Mouse (Mus musculus): ENCODE results near the gene Polr3h. TPM values are rescaled to one million over a fixed set of nuclear protein-coding genes. Genes with fewer than 3 reads are reported as not detected.

Gene Polr3h
- polyA plus RNA-seq, 1 experiment from 2014 or later: 57.0 TPM

DNA sequence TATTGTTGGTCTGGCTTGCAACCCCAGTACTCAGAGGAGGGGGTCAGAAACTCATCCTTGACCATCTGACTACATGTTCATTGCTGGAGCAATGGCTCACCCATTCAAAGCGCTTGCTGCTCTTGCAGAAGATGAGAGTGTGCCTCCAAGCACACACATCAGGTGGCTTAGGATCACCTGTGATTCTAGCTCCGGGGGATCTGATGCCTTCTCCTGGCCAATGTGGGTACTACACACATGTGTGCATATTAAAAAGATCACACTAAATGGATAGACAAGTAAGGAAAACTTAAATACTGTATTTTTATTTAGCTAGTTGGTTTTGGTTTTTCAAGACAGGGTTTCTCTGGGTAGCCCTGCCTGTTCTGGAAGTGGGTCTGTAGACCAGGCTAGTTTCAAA is 15.0 kb upstream of the Polr3h start:
- no peaks in the 10 kb centered on the region for H3K9me3 ChIP-seq (ENCODE audit: low read length)
- ATAC-seq (no peak), DNase-seq (no peak)
- no peaks in the 10 kb centered on the region for H3K36me3 ChIP-seq (replicated peaks; ENCODE audit: insufficient read depth, low read length)
- H3K4me1 ChIP-seq (ENCODE audit: insufficient read depth): peaks cover 3% of the 10 kb centered on the region; the same call in 1 of the 2 replicates
- WGBS (ENCODE audit: insufficient replicate concordance): 82% methylated on average over 2 of the region's 2 CpGs
- TF ChIP-seq CTCF (IDR thresholded peaks at IDR 0.05; ENCODE audit: low read depth) (peak; percentile 42), EP300 (IDR thresholded peaks at IDR 0.05; ENCODE audit: low read depth) (no peak)
- no peak overlapping the region for H3K27ac ChIP-seq (ENCODE audit: low read depth)
- H3K4me3 ChIP-seq (ENCODE audit: low read depth, low read length): no peak overlapping the region
- H3K4me2 ChIP-seq (ENCODE audit: low read depth, low read length): no peak overlapping the region
- H3K27me3 ChIP-seq (ENCODE audit: insufficient read depth, low read length): peaks cover 9% of the 10 kb centered on the region
- H3K9ac ChIP-seq (replicated peaks): no peak overlapping the region

DNA sequence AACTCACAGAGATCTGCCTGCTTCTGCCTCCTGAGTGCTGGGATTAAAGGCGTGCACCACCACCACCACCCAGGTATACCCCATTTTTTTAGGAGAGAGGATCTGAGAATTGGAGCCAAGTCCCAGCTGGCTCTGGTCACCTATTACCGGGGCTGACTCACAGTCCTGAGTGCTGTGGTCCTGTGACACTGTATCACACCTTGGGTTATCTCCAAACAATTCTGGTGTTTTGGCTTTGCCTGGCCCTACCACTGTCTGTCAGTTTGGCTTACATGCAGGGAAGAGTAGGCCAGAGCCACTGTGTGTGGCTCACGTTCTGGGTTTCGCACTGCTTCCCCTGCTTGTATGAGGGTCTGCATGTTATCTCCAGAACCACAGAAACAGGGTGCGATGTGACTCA is 14.2 kb upstream of the Polr3h start:
- Histone ChIP-seq H3K27me3 (ENCODE audit: insufficient read depth, low read length) (peaks cover 9% of the 10 kb centered on the region), H3K4me3 (ENCODE audit: low read depth, low read length) (no peak overlapping the region), H3K36me3 (replicated peaks; ENCODE audit: insufficient read depth, low read length) (no peaks in the 10 kb centered on the region), H3K27ac (ENCODE audit: low read depth) (no peak overlapping the region), H3K9ac (replicated peaks) (no peak overlapping the region), H3K9me3 (ENCODE audit: low read length) (no peaks in the 10 kb centered on the region), H3K4me1 (ENCODE audit: insufficient read depth) (peaks cover 3% of the 10 kb centered on the region; the same call in 1 of the 2 replicates), H3K4me2 (ENCODE audit: low read depth, low read length) (no peak overlapping the region)
- ATAC-seq (no peak), DNase-seq (no peak)
- WGBS (ENCODE audit: insufficient replicate concordance): 82% methylated on average over 5 of the region's 5 CpGs
- TF ChIP-seq CTCF (IDR thresholded peaks at IDR 0.05; ENCODE audit: low read depth): no peak
- no peak for TF ChIP-seq EP300 (IDR thresholded peaks at IDR 0.05; ENCODE audit: low read depth)

DNA sequence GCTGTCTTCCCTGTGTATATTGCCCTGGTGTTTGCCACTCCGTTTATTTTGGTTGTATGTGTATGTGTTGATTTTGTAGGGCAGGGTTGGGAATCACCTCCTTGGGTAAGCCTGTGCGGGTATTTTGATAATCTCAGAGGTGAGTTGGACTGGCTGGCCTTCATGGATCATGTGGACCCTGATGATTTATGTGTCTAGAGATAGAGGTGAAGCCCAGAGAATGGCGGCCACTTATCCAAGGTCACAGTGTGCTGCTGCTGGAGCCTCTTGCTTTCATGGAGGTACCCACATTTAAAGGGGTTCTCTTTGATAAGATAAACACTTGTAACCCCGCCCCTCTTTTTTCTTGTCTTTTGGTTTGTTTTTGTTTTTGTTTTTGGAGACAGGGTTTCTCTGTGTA is 13.7 kb upstream of the Polr3h start:
- no peaks in the 10 kb centered on the region for H3K36me3 ChIP-seq (replicated peaks; ENCODE audit: insufficient read depth, low read length)
- peaks cover 9% of the 10 kb centered on the region for H3K27me3 ChIP-seq (ENCODE audit: insufficient read depth, low read length)
- H3K9me3 ChIP-seq (ENCODE audit: low read length): no peaks in the 10 kb centered on the region
- no peak overlapping the region for H3K4me3 ChIP-seq (ENCODE audit: low read depth, low read length)
- WGBS (ENCODE audit: insufficient replicate concordance): 60% methylated on average over 4 of the region's 4 CpGs
- no peak for DNase-seq
- H3K27ac ChIP-seq (ENCODE audit: low read depth): no peak overlapping the region
- no peak overlapping the region for H3K9ac ChIP-seq (replicated peaks)
- no peak overlapping the region for H3K4me2 ChIP-seq (ENCODE audit: low read depth, low read length)
- TF ChIP-seq CTCF (IDR thresholded peaks at IDR 0.05; ENCODE audit: low read depth): no peak
- no peak for TF ChIP-seq EP300 (IDR thresholded peaks at IDR 0.05; ENCODE audit: low read depth)
- peaks cover 3% of the 10 kb centered on the region; the same call in 1 of the 2 replicates for H3K4me1 ChIP-seq (ENCODE audit: insufficient read depth)
- no peak for ATAC-seq

DNA sequence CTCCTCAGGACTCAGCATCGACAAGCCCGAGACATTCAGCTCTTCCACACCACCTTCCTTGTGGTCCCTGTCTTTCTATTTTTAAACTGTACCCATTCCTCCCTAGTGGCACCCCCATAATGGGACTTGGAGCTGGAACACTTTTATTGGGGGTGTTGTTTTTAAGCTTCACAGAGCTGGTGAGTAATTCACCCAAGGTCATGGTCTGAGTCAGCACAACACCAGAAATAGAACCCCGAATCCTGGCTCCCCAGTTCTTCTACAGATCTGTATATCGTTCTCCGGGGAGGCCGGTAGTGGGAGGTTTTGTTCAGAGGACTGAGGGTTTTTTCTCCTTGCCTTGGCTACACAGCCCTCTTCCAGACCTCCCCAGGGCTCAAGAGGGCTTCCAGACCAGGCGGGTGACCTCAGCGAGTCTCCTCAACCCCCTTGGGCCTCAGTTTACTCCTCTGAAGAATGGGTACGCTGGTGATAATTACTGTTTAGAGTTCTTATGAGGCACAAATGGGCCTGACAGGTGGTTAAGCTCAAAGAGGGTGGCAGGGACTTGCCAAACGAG is 13.2 kb upstream of the Polr3h start:
- H3K4me3 ChIP-seq (ENCODE audit: low read depth, low read length): no peak overlapping the region
- H3K36me3 ChIP-seq (replicated peaks; ENCODE audit: insufficient read depth, low read length): no peaks in the 10 kb centered on the region
- no peaks in the 10 kb centered on the region for H3K9me3 ChIP-seq (ENCODE audit: low read length)
- H3K27me3 ChIP-seq (ENCODE audit: insufficient read depth, low read length): peaks cover 9% of the 10 kb centered on the region
- H3K4me1 ChIP-seq (ENCODE audit: insufficient read depth): peaks cover 3% of the 10 kb centered on the region; the same call in 1 of the 2 replicates
- DNase-seq (no peak), ATAC-seq (no peak)
- no peak overlapping the region for H3K4me2 ChIP-seq (ENCODE audit: low read depth, low read length)
- H3K27ac ChIP-seq (ENCODE audit: low read depth): no peak overlapping the region
- no peak for TF ChIP-seq CTCF (IDR thresholded peaks at IDR 0.05; ENCODE audit: low read depth)
- TF ChIP-seq EP300 (IDR thresholded peaks at IDR 0.05; ENCODE audit: low read depth): no peak
- WGBS (ENCODE audit: insufficient replicate concordance): 84% methylated on average over 10 of the region's 10 CpGs
- H3K9ac ChIP-seq (replicated peaks): no peak overlapping the region

DNA sequence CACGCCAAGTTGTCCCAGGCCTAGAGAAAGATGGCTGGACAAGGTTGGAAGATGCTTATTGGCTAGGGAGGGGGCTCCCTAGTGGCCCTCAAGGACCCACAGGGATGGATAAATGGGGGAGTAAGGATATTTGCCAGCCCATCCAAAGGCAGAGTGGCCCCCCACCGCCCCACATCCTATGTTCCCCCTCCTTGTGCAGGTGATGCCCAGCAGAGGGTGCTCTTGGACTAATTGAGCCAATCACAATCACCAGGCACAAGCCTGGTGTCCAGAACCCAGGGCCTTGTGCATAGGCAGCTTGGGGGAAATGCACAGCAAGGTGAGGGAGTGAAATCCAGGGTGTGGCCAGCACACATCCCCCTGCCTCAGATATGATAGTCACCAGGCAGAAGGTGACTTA is 12.2 kb upstream of the Polr3h start:
- ATAC-seq (no peak), DNase-seq (peak; percentile 57)
- Histone ChIP-seq H3K9me3 (ENCODE audit: low read length) (no peaks in the 10 kb centered on the region), H3K27ac (ENCODE audit: low read depth) (no peak overlapping the region), H3K4me3 (ENCODE audit: low read depth, low read length) (no peak overlapping the region), H3K4me2 (ENCODE audit: low read depth, low read length) (no peak overlapping the region), H3K27me3 (ENCODE audit: insufficient read depth, low read length) (peaks cover 9% of the 10 kb centered on the region), H3K36me3 (replicated peaks; ENCODE audit: insufficient read depth, low read length) (no peaks in the 10 kb centered on the region), H3K4me1 (ENCODE audit: insufficient read depth) (peaks cover 6% of the 10 kb centered on the region; the same call in 1 of the 2 replicates), H3K9ac (replicated peaks) (no peak overlapping the region)
- TF ChIP-seq EP300 (IDR thresholded peaks at IDR 0.05; ENCODE audit: low read depth) (no peak), CTCF (IDR thresholded peaks at IDR 0.05; ENCODE audit: low read depth) (peak; percentile 75)
- 34% methylated on average over 2 of the region's 2 CpGs for WGBS (ENCODE audit: insufficient replicate concordance)

DNA sequence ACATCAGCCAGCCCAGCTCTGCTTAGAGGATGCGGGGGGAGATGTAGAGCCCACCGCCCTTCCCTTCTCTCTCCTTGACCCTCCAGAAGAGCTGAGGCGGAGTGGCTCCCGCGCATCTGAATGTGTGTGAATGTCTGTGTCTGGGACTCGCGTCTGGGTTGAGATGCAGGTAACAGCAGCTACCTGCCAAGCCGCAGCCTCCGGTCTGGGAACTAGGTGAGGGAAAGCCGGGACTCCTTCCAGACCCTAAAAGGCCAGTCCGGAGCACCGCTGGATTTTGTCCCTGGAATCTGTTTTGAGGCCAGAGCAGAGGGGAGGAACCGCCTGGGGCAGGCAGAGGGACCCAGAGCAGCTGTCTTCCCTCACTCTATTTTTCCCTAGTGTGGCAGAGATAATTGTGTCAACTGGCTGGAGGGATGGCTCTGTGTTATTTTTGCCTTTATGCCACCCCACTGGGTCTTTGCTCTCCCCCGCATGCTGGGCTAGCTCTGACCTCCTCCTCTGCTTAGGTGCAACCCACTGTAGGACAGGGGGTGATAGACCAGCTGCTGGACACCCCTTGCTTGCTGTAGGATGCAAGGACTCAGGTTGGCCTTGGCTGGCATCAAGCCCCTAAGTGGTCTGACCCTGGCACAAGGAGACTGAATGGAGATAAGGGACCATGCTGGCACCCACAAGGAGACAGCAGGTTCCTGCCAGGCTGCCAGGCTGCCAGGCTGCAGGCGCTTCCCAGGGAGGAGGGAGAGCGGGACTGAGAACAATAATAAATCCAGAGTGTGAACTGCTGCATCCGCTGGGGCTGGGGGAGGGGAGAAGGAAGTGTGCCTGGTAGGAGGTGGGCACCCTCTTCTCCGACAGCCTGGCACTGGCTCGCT is 11.3 kb upstream of the Polr3h start:
- H3K4me2 ChIP-seq (ENCODE audit: low read depth, low read length): peak overlapping the region; percentile 52
- H3K27ac ChIP-seq (ENCODE audit: low read depth): no peak overlapping the region
- ATAC-seq (no peak), DNase-seq (no peak)
- peak overlapping the region; percentile 29; the same call in 1 of the 2 replicates for H3K4me3 ChIP-seq (ENCODE audit: low read depth, low read length)
- TF ChIP-seq EP300 (IDR thresholded peaks at IDR 0.05; ENCODE audit: low read depth) (no peak), CTCF (IDR thresholded peaks at IDR 0.05; ENCODE audit: low read depth) (no peak)
- peaks cover 8% of the 10 kb centered on the region for H3K4me1 ChIP-seq (ENCODE audit: insufficient read depth)
- no peaks in the 10 kb centered on the region for H3K36me3 ChIP-seq (replicated peaks; ENCODE audit: insufficient read depth, low read length)
- 17% methylated on average over 19 of the region's 19 CpGs for WGBS (ENCODE audit: insufficient replicate concordance)
- H3K9me3 ChIP-seq (ENCODE audit: low read length): no peaks in the 10 kb centered on the region
- peaks cover 9% of the 10 kb centered on the region for H3K27me3 ChIP-seq (ENCODE audit: insufficient read depth, low read length)
- H3K9ac ChIP-seq (replicated peaks): no peak overlapping the region
